Mouse (Mus musculus) CH12.LX (cell line): ENCODE measurements around the gene Tmem132c.

Experiments used
- HCFC1 ChIP-seq: IDR thresholded peaks from 2 replicates; pipeline ENCODE4 v1.6.1; 2012; ENCODE audit warnings: low read depth, mild to moderate bottlenecking, inconsistent platforms, low read length, improper control_type of control experiment
- IRF4 ChIP-seq: IDR thresholded peaks from 2 replicates; pipeline ENCODE4 v1.6.1; 2014; ENCODE audit warnings: low read depth, mild to moderate bottlenecking, inconsistent platforms, low read length, improper control_type of control experiment
- NRF1 ChIP-seq: IDR thresholded peaks from 2 replicates; pipeline ENCODE4 v1.6.1; 2014; ENCODE audit warnings: low read depth, mild to moderate bottlenecking, inconsistent platforms, low read length, improper control_type of control experiment, moderate library complexity

- no peak for TF ChIP-seq IRF4
- TF ChIP-seq HCFC1: no peak
- no peak for TF ChIP-seq NRF1
Measured at GRCm38 (mm10) chr5:127382571-127382970, 141.0 kb downstream of the Tmem132c start.
